Mouse (Mus musculus): ENCODE data around the gene Adarb2. TPM values are rescaled to one million over a fixed set of nuclear protein-coding genes. Genes with fewer than 3 reads are reported as not detected.
A peak's percentile ranks its signal among the peaks of the same experiment; 100 is the strongest.

Adarb2 gene
- total and polyA plus RNA-seq, 3 experiments, result 0.42 to 0.57 TPM; not detected in 1

- DNase-seq (ENCODE audit: low read depth, low spot score), result no peak
- H3K79me2 ChIP-seq (ENCODE audit: control insufficient read depth, insufficient read depth, low read length, poor library complexity), result no peaks in the 10 kb centered on the region
- H3K9me3 ChIP-seq (replicated peaks; ENCODE audit: insufficient read depth, low read length), result no peaks in the 10 kb centered on the region
- peaks cover 0 to 4% of the 10 kb centered on the region in 2 experiments; a peak in 1 of 4 replicates for H3K36me3 ChIP-seq (ENCODE audit: control insufficient read depth in 1 of 2, insufficient read depth in 2 of 2, low read length in 2 of 2)
- no peak overlapping the region for H3K4me3 ChIP-seq (ENCODE audit: control insufficient read depth in 1 of 2, insufficient read depth in 1 of 2, low read depth in 2 of 2, low read length in 2 of 2)
- TF ChIP-seq ZC3H11A (IDR thresholded peaks at IDR 0.05; ENCODE audit: low read depth, low read length), result no peak
- TF ChIP-seq HCFC1 (IDR thresholded peaks at IDR 0.05; ENCODE audit: low read depth, low read length), result no peak
- no peak for TF ChIP-seq MYB (IDR thresholded peaks at IDR 0.05; ENCODE audit: low read depth, low read length)
- no peak for TF ChIP-seq CTCF (IDR thresholded peaks at IDR 0.05 in 2 of 3, conservative IDR thresholded peaks at IDR 0.05 in 1 of 3; ENCODE audit: control insufficient read depth in 1 of 3, insufficient read depth in 1 of 3, low read depth in 2 of 3, low read length in 3 of 3, poor library complexity in 1 of 3, severe bottlenecking in 1 of 3)
- no peak for TF ChIP-seq POLR2AphosphoS2 (IDR thresholded peaks at IDR 0.05; ENCODE audit: low read length)
- no peak for TF ChIP-seq TAL1 (IDR thresholded peaks at IDR 0.05; ENCODE audit: low read length)
- no peak overlapping the region for H3K9ac ChIP-seq (ENCODE audit: control insufficient read depth, low read depth, low read length, poor library complexity, severe bottlenecking)
- H3K4me1 ChIP-seq (ENCODE audit: control insufficient read depth in 1 of 2, insufficient read depth in 2 of 2, low read length in 2 of 2), result peaks cover 0 to 8% of the 10 kb centered on the region in 2 experiments; a peak in 1 of 4 replicates
- no peak overlapping the region for H3K27ac ChIP-seq (ENCODE audit: control insufficient read depth, low read depth, low read length)
- H3K27me3 ChIP-seq (ENCODE audit: control insufficient read depth in 1 of 2, insufficient read depth in 2 of 2, low read length in 2 of 2), result peaks cover 0 to 2% of the 10 kb centered on the region in 2 experiments; a peak in 1 of 4 replicates
These were observed 581.1 kb downstream of the Adarb2 start for GRCm38 (mm10) chr13:8783686-8784307.

- Histone ChIP-seq H3K27ac (ENCODE audit: control insufficient read depth, low read depth, low read length) (no peak overlapping the region), H3K9me3 (replicated peaks; ENCODE audit: insufficient read depth, low read length) (no peaks in the 10 kb centered on the region), H3K4me1 (ENCODE audit: control insufficient read depth in 1 of 2, insufficient read depth in 2 of 2, low read length in 2 of 2) (peaks cover 0 to 8% of the 10 kb centered on the region in 2 experiments; a peak in 1 of 4 replicates), H3K27me3 (ENCODE audit: control insufficient read depth in 1 of 2, insufficient read depth in 2 of 2, low read length in 2 of 2) (peaks cover 0 to 2% of the 10 kb centered on the region in 2 experiments; a peak in 1 of 4 replicates), H3K4me3 (ENCODE audit: control insufficient read depth in 1 of 2, insufficient read depth in 1 of 2, low read depth in 2 of 2, low read length in 2 of 2) (peak overlapping the region; percentile 34 to 39), H3K36me3 (ENCODE audit: control insufficient read depth in 1 of 2, insufficient read depth in 2 of 2, low read length in 2 of 2) (peaks cover 0 to 4% of the 10 kb centered on the region in 2 experiments; a peak in 1 of 4 replicates), H3K79me2 (ENCODE audit: control insufficient read depth, insufficient read depth, low read length, poor library complexity) (no peaks in the 10 kb centered on the region), H3K9ac (ENCODE audit: control insufficient read depth, low read depth, low read length, poor library complexity, severe bottlenecking) (no peak overlapping the region)
- peak; percentile 45 for DNase-seq (ENCODE audit: low read depth, low spot score)
- TF ChIP-seq GABPA (IDR thresholded peaks at IDR 0.05; ENCODE audit: low read depth, low read length) (no peak), BHLHE40 (IDR thresholded peaks at IDR 0.05; ENCODE audit: borderline replicate concordance, low read depth, low read length) (no peak), POLR2AphosphoS5 (IDR thresholded peaks at IDR 0.05; ENCODE audit: borderline replicate concordance, low read depth, low read length) (no peak), POLR2AphosphoS2 (IDR thresholded peaks at IDR 0.05; ENCODE audit: low read length) (no peak), MAX (IDR thresholded peaks at IDR 0.05; ENCODE audit: low read length) (no peak), TBP (IDR thresholded peaks at IDR 0.05; ENCODE audit: low read depth, low read length) (no peak), RAD21 (IDR thresholded peaks at IDR 0.05; ENCODE audit: low read depth, low read length) (no peak), EP300 (IDR thresholded peaks at IDR 0.05; ENCODE audit: low read depth in 1 of 2, low read length in 2 of 2) (peak; percentile 40 to 48; a peak in 2 of 4 replicates), MYC (IDR thresholded peaks at IDR 0.05; ENCODE audit: low read depth, low read length) (no peak), GATA1 (IDR thresholded peaks at IDR 0.05; ENCODE audit: low read depth, low read length) (peak; percentile 52), ZMIZ1 (IDR thresholded peaks at IDR 0.05; ENCODE audit: low read depth, low read length) (no peak), ZNF384 (IDR thresholded peaks at IDR 0.05; ENCODE audit: low read depth, low read length) (peak; percentile 69), USF1 (IDR thresholded peaks at IDR 0.05; ENCODE audit: low read depth, low read length) (no peak), MAZ (IDR thresholded peaks at IDR 0.05; ENCODE audit: low read depth, low read length) (no peak), ZC3H11A (IDR thresholded peaks at IDR 0.05; ENCODE audit: low read depth, low read length) (no peak), MXI1 (IDR thresholded peaks at IDR 0.05; ENCODE audit: low read depth, low read length) (no peak), ZKSCAN1 (IDR thresholded peaks at IDR 0.05; ENCODE audit: low read depth, low read length) (peak; percentile 60; the same call in 1 of the 2 replicates), CHD2 (IDR thresholded peaks at IDR 0.05; ENCODE audit: low read length) (no peak), MYB (IDR thresholded peaks at IDR 0.05; ENCODE audit: low read depth, low read length) (no peak), ELF1 (IDR thresholded peaks at IDR 0.05; ENCODE audit: low read depth, low read length) (no peak), RCOR1 (IDR thresholded peaks at IDR 0.05; ENCODE audit: low read depth, low read length) (no peak), CTCF (IDR thresholded peaks at IDR 0.05 in 2 of 3, conservative IDR thresholded peaks at IDR 0.05 in 1 of 3; ENCODE audit: control insufficient read depth in 1 of 3, insufficient read depth in 1 of 3, low read depth in 2 of 3, low read length in 3 of 3, poor library complexity in 1 of 3, severe bottlenecking in 1 of 3) (no peak), TAL1 (IDR thresholded peaks at IDR 0.05; ENCODE audit: low read length) (peak; percentile 42), TCF12 (IDR thresholded peaks at IDR 0.05; ENCODE audit: low read depth, low read length) (0 out of 2 replicates have a peak, but pooled peaks have one; percentile 6)
These were observed 581.8 kb downstream of the Adarb2 start for GRCm38 (mm10) chr13:8784308-8785061.
